Mouse (Mus musculus): ENCODE data around the gene Fhod1.
A peak's percentile ranks its signal among the peaks of the same experiment; 100 is the strongest.

Gene Fhod1

GRCm38 (mm10) chr8:105348450-105349095, 820 bp upstream of the Fhod1 start, which contains the start of gene Slc9a5:
Gene Slc9a5, plus strand, starts transcription at chr8:105348843.
- peak; percentile 67 to 68 for DNase-seq

GRCm38 (mm10) chr8:105346611-105347427, 934 bp downstream of the Fhod1 start:
- no peak for DNase-seq

GRCm38 (mm10) chr8:105345061-105345975, 2.4 kb downstream of the Fhod1 start:
- no peak for DNase-seq

- no peak for DNase-seq
Observed at GRCm38 (mm10) chr8:105343791-105344574, 3.8 kb downstream of the Fhod1 start.

GRCm38 (mm10) chr8:105342768-105343167, 5.0 kb downstream of the Fhod1 start:
- no peak for DNase-seq

- DNase-seq, result no peak
Observed at GRCm38 (mm10) chr8:105341399-105341798, 6.4 kb downstream of the Fhod1 start.

- no peak for DNase-seq
Observed at GRCm38 (mm10) chr8:105339886-105340635, 7.7 kb downstream of the Fhod1 start.

GRCm38 (mm10) chr8:105338992-105339391, 8.8 kb downstream of the Fhod1 start:
- DNase-seq, result no peak

GRCm38 (mm10) chr8:105336373-105337130, 11.2 kb downstream of the Fhod1 start:
- DNase-seq, result no peak

- no peak for DNase-seq
Observed at GRCm38 (mm10) chr8:105332523-105332922, 15.2 kb downstream of the Fhod1 start.

- no peak for DNase-seq
Observed at GRCm38 (mm10) chr8:105331931-105332330, 15.8 kb downstream of the Fhod1 start.

- no peak for DNase-seq
Observed at GRCm38 (mm10) chr8:105331469-105331868, 16.3 kb downstream of the Fhod1 start.

- DNase-seq, result no peak
Observed at GRCm38 (mm10) chr8:105330325-105330724, 17.4 kb downstream of the Fhod1 start.

- no peak for DNase-seq
Observed at GRCm38 (mm10) chr8:105326968-105327367, 20.8 kb downstream of the Fhod1 start.

GRCm38 (mm10) chr8:105326141-105326672, 21.5 kb downstream of the Fhod1 start, which contains the start of the genes Lrrc29 and Tmem208:
Gene Lrrc29, minus strand, starts transcription at chr8:105326278.
Gene Tmem208, plus strand, starts transcription at chr8:105326354.
- DNase-seq, result peak; percentile 97 to 98

- no peak for DNase-seq
Observed at GRCm38 (mm10) chr8:105325641-105326093, 22.1 kb downstream of the Fhod1 start.

GRCm38 (mm10) chr8:105323183-105323582, 24.6 kb downstream of the Fhod1 start:
- no peak for DNase-seq

GRCm38 (mm10) chr8:105318662-105319190, 29.0 kb downstream of the Fhod1 start:
- no peak for DNase-seq

GRCm38 (mm10) chr8:105317941-105318340, 29.8 kb downstream of the Fhod1 start:
- no peak for DNase-seq
